Mouse (Mus musculus): ENCODE measurements at regions not wholly inside any gene's neighbourhood (a gene's known extent, or its start where the extent isn't known, plus 50 kb on each side); places are given as distances from the start of the nearest gene placed in this dataset.

GRCm38 (mm10) chr13:45274261-45274884 is 115.2 kb upstream of the Mylip start:
- no peak overlapping the region for H3K4me3 ChIP-seq (ENCODE audit: low read depth, low read length)
- WGBS, result 40% methylated on average over 8 of the region's 8 CpGs
- no peak for TF ChIP-seq POLR2A (IDR thresholded peaks at IDR 0.05; ENCODE audit: low read depth, low read length)
- TF ChIP-seq CTCF (IDR thresholded peaks at IDR 0.05; ENCODE audit: extremely low read depth, insufficient read length, insufficient replicate concordance, low read depth, low read length), result no peak
- no peaks in the 10 kb centered on the region for H3K4me1 ChIP-seq (ENCODE audit: control insufficient read depth, insufficient read depth, insufficient read length, low read length)
- no peaks in the 10 kb centered on the region for H3K27me3 ChIP-seq (ENCODE audit: control insufficient read depth, insufficient read depth, low read length)
- H3K27ac ChIP-seq (ENCODE audit: insufficient read depth, low read depth, low read length), result no peak overlapping the region
- H3K36me3 ChIP-seq (ENCODE audit: control insufficient read depth, insufficient read depth, low read length), result no peaks in the 10 kb centered on the region

GRCm38 (mm10) chr13:45275391-45275790 is 114.2 kb upstream of the Mylip start:
- no peaks in the 10 kb centered on the region for H3K36me3 ChIP-seq (ENCODE audit: control insufficient read depth, insufficient read depth, low read length)
- no peak for TF ChIP-seq POLR2A (IDR thresholded peaks at IDR 0.05; ENCODE audit: low read depth, low read length)
- TF ChIP-seq CTCF (IDR thresholded peaks at IDR 0.05; ENCODE audit: extremely low read depth, insufficient read length, insufficient replicate concordance, low read depth, low read length), result no peak
- H3K4me3 ChIP-seq (ENCODE audit: low read depth, low read length), result no peak overlapping the region
- WGBS, result 68% methylated on average over 5 of the region's 5 CpGs
- H3K27ac ChIP-seq (ENCODE audit: insufficient read depth, low read depth, low read length), result no peak overlapping the region
- no peaks in the 10 kb centered on the region for H3K27me3 ChIP-seq (ENCODE audit: control insufficient read depth, insufficient read depth, low read length)
- no peaks in the 10 kb centered on the region for H3K4me1 ChIP-seq (ENCODE audit: control insufficient read depth, insufficient read depth, insufficient read length, low read length)

GRCm38 (mm10) chr13:45277842-45278416 is 111.6 kb upstream of the Mylip start:
- no peak overlapping the region for H3K27ac ChIP-seq (ENCODE audit: insufficient read depth, low read depth, low read length)
- 51% methylated on average over 7 of the region's 7 CpGs for WGBS
- H3K4me1 ChIP-seq (ENCODE audit: control insufficient read depth, insufficient read depth, insufficient read length, low read length), result no peaks in the 10 kb centered on the region
- H3K4me3 ChIP-seq (ENCODE audit: low read depth, low read length), result no peak overlapping the region
- H3K27me3 ChIP-seq (ENCODE audit: control insufficient read depth, insufficient read depth, low read length), result no peaks in the 10 kb centered on the region
- no peaks in the 10 kb centered on the region for H3K36me3 ChIP-seq (ENCODE audit: control insufficient read depth, insufficient read depth, low read length)
- TF ChIP-seq POLR2A (IDR thresholded peaks at IDR 0.05; ENCODE audit: low read depth, low read length) (no peak), CTCF (IDR thresholded peaks at IDR 0.05; ENCODE audit: extremely low read depth, insufficient read length, insufficient replicate concordance, low read depth, low read length) (no peak)

- no peaks in the 10 kb centered on the region for H3K36me3 ChIP-seq (ENCODE audit: control insufficient read depth, insufficient read depth, low read length)
- H3K27ac ChIP-seq (ENCODE audit: insufficient read depth, low read depth, low read length), result no peak overlapping the region
- H3K4me1 ChIP-seq (ENCODE audit: control insufficient read depth, insufficient read depth, insufficient read length, low read length), result no peaks in the 10 kb centered on the region
- TF ChIP-seq CTCF (IDR thresholded peaks at IDR 0.05; ENCODE audit: extremely low read depth, insufficient read length, insufficient replicate concordance, low read depth, low read length), result no peak
- H3K4me3 ChIP-seq (ENCODE audit: low read depth, low read length), result no peak overlapping the region
- H3K27me3 ChIP-seq (ENCODE audit: control insufficient read depth, insufficient read depth, low read length), result no peaks in the 10 kb centered on the region
- 74% methylated on average over 8 of the region's 8 CpGs for WGBS
Observed at GRCm38 (mm10) chr13:45281106-45281505, 108.4 kb upstream of the Mylip start.

GRCm38 (mm10) chr13:45286651-45287050 is 102.9 kb upstream of the Mylip start:
- Histone ChIP-seq H3K27ac (ENCODE audit: insufficient read depth, low read depth, low read length) (no peak overlapping the region), H3K36me3 (ENCODE audit: control insufficient read depth, insufficient read depth, low read length) (no peaks in the 10 kb centered on the region), H3K4me1 (ENCODE audit: control insufficient read depth, insufficient read depth, insufficient read length, low read length) (no peaks in the 10 kb centered on the region), H3K4me3 (ENCODE audit: low read depth, low read length) (no peak overlapping the region), H3K27me3 (ENCODE audit: control insufficient read depth, insufficient read depth, low read length) (no peaks in the 10 kb centered on the region)
- WGBS, result 97% methylated on average over 2 of the region's 2 CpGs
- TF ChIP-seq CTCF (IDR thresholded peaks at IDR 0.05; ENCODE audit: extremely low read depth, insufficient read length, insufficient replicate concordance, low read depth, low read length) (no peak), POLR2A (IDR thresholded peaks at IDR 0.05; ENCODE audit: low read depth, low read length) (no peak)

- H3K27me3 ChIP-seq (ENCODE audit: control insufficient read depth, insufficient read depth, low read length), result no peaks in the 10 kb centered on the region
- H3K4me1 ChIP-seq (ENCODE audit: control insufficient read depth, insufficient read depth, insufficient read length, low read length), result no peaks in the 10 kb centered on the region
- H3K36me3 ChIP-seq (ENCODE audit: control insufficient read depth, insufficient read depth, low read length), result no peaks in the 10 kb centered on the region
- no peak overlapping the region for H3K27ac ChIP-seq (ENCODE audit: insufficient read depth, low read depth, low read length)
- TF ChIP-seq CTCF (IDR thresholded peaks at IDR 0.05; ENCODE audit: extremely low read depth, insufficient read length, insufficient replicate concordance, low read depth, low read length) (no peak), POLR2A (IDR thresholded peaks at IDR 0.05; ENCODE audit: low read depth, low read length) (no peak)
- 94% methylated on average over 4 of the region's 4 CpGs for WGBS
- no peak overlapping the region for H3K4me3 ChIP-seq (ENCODE audit: low read depth, low read length)
Observed at GRCm38 (mm10) chr13:45287217-45287616, 102.3 kb upstream of the Mylip start.

- Histone ChIP-seq H3K4me3 (ENCODE audit: low read depth, low read length) (no peak overlapping the region), H3K27ac (ENCODE audit: insufficient read depth, low read depth, low read length) (no peak overlapping the region), H3K4me1 (ENCODE audit: control insufficient read depth, insufficient read depth, insufficient read length, low read length) (no peaks in the 10 kb centered on the region), H3K27me3 (ENCODE audit: control insufficient read depth, insufficient read depth, low read length) (no peaks in the 10 kb centered on the region), H3K36me3 (ENCODE audit: control insufficient read depth, insufficient read depth, low read length) (no peaks in the 10 kb centered on the region)
- 96% methylated on average over 11 of the region's 11 CpGs for WGBS
- TF ChIP-seq POLR2A (IDR thresholded peaks at IDR 0.05; ENCODE audit: low read depth, low read length), result no peak
- no peak for TF ChIP-seq CTCF (IDR thresholded peaks at IDR 0.05; ENCODE audit: extremely low read depth, insufficient read length, insufficient replicate concordance, low read depth, low read length)
Observed at GRCm38 (mm10) chr13:45289976-45290375, 99.6 kb upstream of the Mylip start.

Data from small intestine, adult 2 months (tissue).